ENCODE assay signal across 16 mouse cellular contexts in genomic region chr9:123213371-123213770, GRCm38 (mm10). TPM values are rescaled to one million over a fixed set of nuclear protein-coding genes. Genes with fewer than 3 reads are reported as not detected.
A peak's percentile ranks its signal among the peaks of the same experiment; 100 is the strongest.
DNase-seq lines count a peak whose midpoint lies in the region; ATAC-seq and TF ChIP-seq lines count a peak whose summit lies in the region.
"Had no signal": no experiment of that assay in that cellular context is flagged by ENCODE, and none has a peak within 500 bp of the region (broad histone marks: within the 10 kb centered on the region; RNA-seq: fewer than 3 reads in every experiment).

No protein-coding gene starts in this region.

- peaks cover 14% of the 10 kb centered on the region for H3K4me1 ChIP-seq in kidney, adult 2 months (ENCODE audit: control insufficient read depth, insufficient read depth, low read length)
- no peaks in the 10 kb centered on the region; the same call in 1 of the 2 replicates for H3K4me1 ChIP-seq in kidney, embryonic 16.5 days (ENCODE audit: insufficient read depth, low read length)
- H3K4me1 ChIP-seq in intestine, postnatal 0 days (replicated peaks; ENCODE audit: control insufficient read depth, insufficient read depth, low read length): peaks cover 4% of the 10 kb centered on the region; the same call in 1 of the 2 replicates
- H3K4me1 ChIP-seq in stomach, postnatal 0 days (replicated peaks; ENCODE audit: control insufficient read depth, insufficient read depth): no peaks in the 10 kb centered on the region

- no peak overlapping the region for H3K4me3 ChIP-seq in kidney, adult 2 months (ENCODE audit: insufficient read depth, low read depth, low read length)
- H3K4me3 ChIP-seq in kidney, embryonic 16.5 days (ENCODE audit: low read length): no peak overlapping the region
- H3K4me3 ChIP-seq in intestine, postnatal 0 days (ENCODE audit: low read depth, low read length): no peak overlapping the region
- no peak overlapping the region for H3K4me3 ChIP-seq in stomach, postnatal 0 days (ENCODE audit: low read depth, low read length)
- H3K4me3 ChIP-seq: embryonic facial prominence, embryonic 10.5 days; forebrain, embryonic 13.5 days; heart, embryonic 13.5 days had no signal

- H3K4me2 ChIP-seq in kidney, embryonic 16.5 days (replicated peaks; ENCODE audit: low read depth, low read length): no peak overlapping the region
- peak overlapping the region; percentile 7; the same call in 1 of the 2 replicates for H3K4me2 ChIP-seq in intestine, postnatal 0 days (replicated peaks; ENCODE audit: low read depth)
- no peak overlapping the region for H3K4me2 ChIP-seq in stomach, postnatal 0 days (replicated peaks; ENCODE audit: low read depth)
- H3K4me2 ChIP-seq: forebrain, embryonic 13.5 days; heart, embryonic 13.5 days had no signal

- TF ChIP-seq POLR2A in kidney, adult 2 months (IDR thresholded peaks at IDR 0.05; ENCODE audit: low read depth, low read length): no peak

- TF ChIP-seq EP300 in stomach, postnatal 0 days (optimal IDR thresholded peaks at IDR 0.05): no peak

- peak; percentile 87 for DNase-seq in kidney, adult 2 months
- DNase-seq in brain, adult 2 months (ENCODE audit: low read depth, low spot score): peak; percentile 12
- peak; percentile 33 for DNase-seq in stomach, postnatal 0 days (ENCODE audit: low spot score)
- no peak for DNase-seq in spleen, postnatal 14 days (ENCODE audit: low spot score in 2 of 2)
- DNase-seq: adrenal gland, adult 2 months; adrenal gland, postnatal 25 days; cerebellum, adult 2 months; cerebellum, postnatal 10 days; forebrain, postnatal 0 days; gastrocnemius, postnatal 14 days; heart, postnatal 36 days had no signal

- H3K36me3 ChIP-seq in kidney, adult 2 months (ENCODE audit: control insufficient read depth, insufficient read depth, low read length): no peaks in the 10 kb centered on the region
- H3K36me3 ChIP-seq in kidney, embryonic 16.5 days (ENCODE audit: insufficient read depth, low read length): no peaks in the 10 kb centered on the region
- no peaks in the 10 kb centered on the region; the same call in 1 of the 2 replicates for H3K36me3 ChIP-seq in intestine, postnatal 0 days (ENCODE audit: control insufficient read depth, insufficient read depth)
- H3K36me3 ChIP-seq in stomach, postnatal 0 days (ENCODE audit: control insufficient read depth, insufficient read depth, low read length): no peaks in the 10 kb centered on the region
- H3K36me3 ChIP-seq: embryonic facial prominence, embryonic 10.5 days; heart, embryonic 13.5 days had no signal

- ATAC-seq in kidney, embryonic 16.5 days (ENCODE audit: low FRiP score, low TSS enrichment): no peak
- no peak for ATAC-seq in intestine, postnatal 0 days
- ATAC-seq in stomach, postnatal 0 days (ENCODE audit: low FRiP score, low TSS enrichment): no peak
- ATAC-seq: forebrain, embryonic 13.5 days; forebrain, postnatal 0 days had no signal

- H3K27me3 ChIP-seq in kidney, adult 2 months (replicated peaks; ENCODE audit: control insufficient read depth, insufficient read depth, low read length): no peaks in the 10 kb centered on the region
- 0 out of 2 replicates have a peak, but pooled peaks cover 12% of the 10 kb centered on the region for H3K27me3 ChIP-seq in kidney, embryonic 16.5 days (ENCODE audit: insufficient read depth, low read length)
- H3K27me3 ChIP-seq in intestine, postnatal 0 days (replicated peaks; ENCODE audit: control insufficient read depth, insufficient read depth, low read length): no peaks in the 10 kb centered on the region
- no peaks in the 10 kb centered on the region for H3K27me3 ChIP-seq in stomach, postnatal 0 days (ENCODE audit: control insufficient read depth, insufficient read depth, low read length)

- WGBS in kidney, adult 2 months: 44% methylated on average over 9 of the region's 9 CpGs
- 62% methylated on average over 9 of the region's 9 CpGs for WGBS in kidney, embryonic 16.5 days
- 44% methylated on average over 9 of the region's 9 CpGs for WGBS in intestine, postnatal 0 days
- 65% methylated on average over 9 of the region's 9 CpGs for WGBS in stomach, postnatal 0 days

- TF ChIP-seq CTCF in kidney, adult 2 months (conservative IDR thresholded peaks at IDR 0.05; ENCODE audit: insufficient read depth, insufficient read length, low read depth, low read length): no peak
- no peak for TF ChIP-seq CTCF in intestine, postnatal 0 days (IDR thresholded peaks at IDR 0.05; ENCODE audit: low read depth)
- TF ChIP-seq CTCF in stomach, postnatal 0 days (IDR thresholded peaks at IDR 0.05; ENCODE audit: low read depth): no peak

- no peak overlapping the region for H3K9ac ChIP-seq in kidney, embryonic 16.5 days (replicated peaks; ENCODE audit: low read length)
- H3K9ac ChIP-seq in intestine, postnatal 0 days (ENCODE audit: low read depth, low read length): no peak overlapping the region
- H3K9ac ChIP-seq in stomach, postnatal 0 days (ENCODE audit: low read length): no peak overlapping the region
- H3K9ac ChIP-seq: forebrain, embryonic 13.5 days; forebrain, postnatal 0 days; heart, embryonic 13.5 days had no signal

- peak overlapping the region; percentile 59 for H3K27ac ChIP-seq in kidney, adult 2 months (ENCODE audit: insufficient read depth, low read depth, low read length)
- no peak overlapping the region for H3K27ac ChIP-seq in kidney, embryonic 16.5 days (ENCODE audit: low read length)
- H3K27ac ChIP-seq in intestine, postnatal 0 days (ENCODE audit: low read depth, low read length): peak overlapping the region; percentile 71; the same call in 1 of the 2 replicates
- H3K27ac ChIP-seq in stomach, postnatal 0 days (replicated peaks): no peak overlapping the region; the same call in 1 of the 2 replicates
- H3K27ac ChIP-seq: embryonic facial prominence, embryonic 10.5 days; forebrain, embryonic 13.5 days; heart, embryonic 13.5 days had no signal

- H3K9me3 ChIP-seq in kidney, embryonic 16.5 days (ENCODE audit: low read length): no peaks in the 10 kb centered on the region
- H3K9me3 ChIP-seq in intestine, postnatal 0 days (ENCODE audit: control insufficient read depth): no peaks in the 10 kb centered on the region
- H3K9me3 ChIP-seq in stomach, postnatal 0 days (ENCODE audit: control insufficient read depth, low read length): no peaks in the 10 kb centered on the region
- H3K9me3 ChIP-seq: embryonic facial prominence, embryonic 10.5 days; forebrain, embryonic 13.5 days; heart, embryonic 13.5 days had no signal

RNA-seq across cellular contexts. Expression of gene Cdcp1, which starts 2.5 kb away (rescaled TPM):
- polyA plus RNA-seq in kidney, adult 2 months (2012; rRNA removed): 17.9 and 22.4 TPM in 2 replicates
- 9.7 and 11.0 TPM in 2 replicates for polyA plus RNA-seq in kidney, embryonic 16.5 days (2015; fragmentation: Nextera tagmentation; extraction: Ambion mirVana)
- polyA plus RNA-seq in intestine, postnatal 0 days (2015; fragmentation: Nextera tagmentation; extraction: Ambion mirVana): 6.9 and 7.7 TPM in 2 replicates
- polyA plus RNA-seq in stomach, postnatal 0 days (2015; fragmentation: Nextera tagmentation; extraction: Ambion mirVana): 7.4 and 7.9 TPM in 2 replicates
- polyA plus RNA-seq: forebrain, embryonic 13.5 days had no signal

RNA-seq across cellular contexts. Expression of gene Tmem158, which starts 47.2 kb away (rescaled TPM):
- 2.8 and 5.4 TPM in 2 replicates for polyA plus RNA-seq in kidney, adult 2 months (2012; rRNA removed)
- 3.6 and 4.7 TPM in 2 replicates for polyA plus RNA-seq in kidney, embryonic 16.5 days (2015; fragmentation: Nextera tagmentation; extraction: Ambion mirVana)
- 15.6 and 16.1 TPM in 2 replicates for polyA plus RNA-seq in intestine, postnatal 0 days (2015; fragmentation: Nextera tagmentation; extraction: Ambion mirVana)
- 15.1 and 16.8 TPM in 2 replicates for polyA plus RNA-seq in stomach, postnatal 0 days (2015; fragmentation: Nextera tagmentation; extraction: Ambion mirVana)

Comparison
In these comparisons a context has a peak if more than half of its experiments do, and no peak if none do; other contexts are left out.
1. H3K27ac ChIP-seq: peak in kidney, adult 2 months (single experiment) and intestine, postnatal 0 days (single experiment); none in kidney, embryonic 16.5 days (single experiment) and stomach, postnatal 0 days (single experiment).
2. DNase-seq: peak in kidney, adult 2 months (single experiment), brain, adult 2 months (single experiment) and stomach, postnatal 0 days (single experiment); none in spleen, postnatal 14 days (0 of 2).